Mouse (Mus musculus) small intestine, adult 2 months (tissue): ENCODE results near the gene Olfr279. TPM values are rescaled to one million over a fixed set of nuclear protein-coding genes. Genes with fewer than 3 reads are reported as not detected.

ENCODE experiments used
- H3K27ac ChIP-seq: fragments of 200-500 bp; 2 replicates; pipeline ENCODE4 v1.5.1; 2012; ENCODE audit warnings: low read depth, low read length, control low read depth, inconsistent platforms; ENCODE audit not compliant: insufficient read depth
- H3K27me3 ChIP-seq: fragments of 200-500 bp; 2 replicates; pipeline ENCODE4 v1.6.1; 2012; ENCODE audit warnings: mild to moderate bottlenecking, moderate library complexity, low read length, inconsistent platforms; ENCODE audit not compliant: control insufficient read depth, insufficient read depth
- H3K36me3 ChIP-seq: fragments of 200-500 bp; 2 replicates; pipeline ENCODE4 v1.6.1; 2012; ENCODE audit warnings: mild to moderate bottlenecking, low read length, control low read depth, inconsistent platforms; ENCODE audit not compliant: control insufficient read depth, insufficient read depth
- H3K4me1 ChIP-seq: fragments of 200-500 bp; 2 replicates; pipeline ENCODE4 v1.6.1; 2012; ENCODE audit warnings: low read length, inconsistent platforms, mixed read lengths; ENCODE audit not compliant: control insufficient read depth, insufficient read depth, insufficient read length
- H3K4me3 ChIP-seq: fragments of 200-500 bp; 2 replicates; pipeline ENCODE4 v1.5.1; 2012; ENCODE audit warnings: low read depth, mild to moderate bottlenecking, control low read depth, inconsistent platforms, low read length, moderate library complexity
- CTCF ChIP-seq: fragments of 200-500 bp; IDR thresholded peaks from 2 replicates; pipeline ENCODE4 v1.5.1; 2012; ENCODE audit warnings: low read depth, mild to moderate bottlenecking, control low read depth, inconsistent platforms, low read length, moderate library complexity, mixed read lengths; ENCODE audit not compliant: insufficient replicate concordance, insufficient read length; ENCODE audit errors: extremely low read depth
- POLR2A ChIP-seq: fragments of 200-500 bp; IDR thresholded peaks from 2 replicates; pipeline ENCODE4 v1.6.1; 2012; ENCODE audit warnings: low read depth, mild to moderate bottlenecking, control low read depth, inconsistent platforms, low read length, moderate library complexity
- WGBS: fragments of 180-500 bp; shearing (Covaris S2); methylation state at CpG from one replicate; pipeline ENCODE4 v1.1.7; 2018; 5-methylcytosine and 5-hydroxymethylcytosine counted together
- polyA plus RNA-seq: library from polyadenylated mRNA; depleted of rRNA; stranded (reverse); fragments of >200 nt; gene quantifications from 2 replicates; pipeline ENCODE4 v1.2.3, GENCODE M21; 2012

The Olfr279 gene
- polyA plus RNA-seq, 1 experiment = not detected

DNA sequence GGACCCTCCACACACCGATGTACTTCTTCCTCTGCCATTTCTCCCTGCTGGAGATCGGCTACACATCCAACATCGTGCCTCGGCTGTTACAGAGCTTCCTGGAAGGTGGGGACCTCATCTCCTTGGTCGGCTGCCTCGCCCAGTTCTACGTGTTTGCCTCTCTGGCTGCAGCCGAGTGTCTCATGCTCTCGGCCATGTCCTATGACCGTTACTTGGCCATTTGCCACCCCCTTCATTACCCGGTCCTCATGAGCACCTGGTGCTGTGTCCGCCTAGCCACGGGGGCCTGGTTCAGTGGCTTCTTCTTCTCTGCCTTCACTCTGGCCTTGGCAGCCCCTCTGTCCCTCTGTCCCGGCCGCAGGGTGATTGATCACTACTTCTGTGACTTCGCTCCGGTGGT is 5.4 kb downstream of the Olfr279 start:
- whole genome bisulfite sequencing = 49% methylated on average over 17 of the region's 17 CpGs
- H3K27ac ChIP-seq = no peak overlapping the region
- no peaks in the 10 kb centered on the region for H3K4me1 ChIP-seq
- no peaks in the 10 kb centered on the region for H3K36me3 ChIP-seq
- H3K27me3 ChIP-seq = no peaks in the 10 kb centered on the region; the same call in 1 of the 2 replicates
- H3K4me3 ChIP-seq = no peak overlapping the region
- TF ChIP-seq CTCF (no peak), POLR2A (no peak)

DNA sequence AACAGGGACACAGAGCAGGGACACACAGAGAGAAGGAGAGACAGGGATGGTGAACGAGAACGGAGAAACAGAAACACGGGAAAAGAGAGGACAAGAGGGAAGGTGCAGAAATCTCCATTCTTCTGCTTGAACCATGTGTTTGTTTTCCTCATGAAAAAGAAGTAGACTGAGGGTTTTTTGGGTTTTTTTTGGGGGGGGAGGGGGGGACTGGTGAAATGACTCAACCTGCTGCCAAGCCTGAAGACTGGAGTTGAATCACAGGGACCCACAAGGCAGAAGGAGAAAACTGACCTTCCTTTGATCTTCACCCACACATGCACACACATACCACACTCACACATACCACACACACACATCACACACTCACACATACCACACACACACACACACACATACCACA is 11.1 kb downstream of the Olfr279 start:
- no peaks in the 10 kb centered on the region for H3K36me3 ChIP-seq
- TF ChIP-seq CTCF (no peak), POLR2A (no peak)
- H3K4me1 ChIP-seq = no peaks in the 10 kb centered on the region
- H3K27ac ChIP-seq = no peak overlapping the region
- H3K4me3 ChIP-seq = no peak overlapping the region
- 0 out of 2 replicates have a peak, but pooled peaks cover 2% of the 10 kb centered on the region for H3K27me3 ChIP-seq
- WGBS = 76% methylated on average over 3 of the region's 3 CpGs

DNA sequence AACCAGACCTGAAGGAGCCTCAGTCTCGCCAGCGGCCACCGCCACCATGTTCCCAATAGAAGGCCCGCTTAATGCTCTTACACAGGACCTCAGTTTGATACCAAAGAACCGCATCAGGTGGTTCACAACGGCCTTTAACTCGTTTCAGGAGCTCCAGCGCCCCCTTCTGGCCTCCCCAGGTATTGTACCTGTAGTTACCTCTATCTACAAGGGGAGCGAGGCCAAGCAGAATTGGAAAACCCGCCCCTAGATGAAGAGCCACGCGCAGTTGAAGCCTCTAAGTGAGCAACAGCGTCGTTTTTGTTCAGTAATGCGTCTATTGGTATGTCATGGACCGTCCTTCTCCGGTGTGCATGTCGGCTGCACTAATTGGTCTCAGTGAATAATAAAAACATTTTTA is 12.3 kb downstream of the Olfr279 start:
- WGBS = 11% methylated on average over 18 of the region's 18 CpGs

DNA sequence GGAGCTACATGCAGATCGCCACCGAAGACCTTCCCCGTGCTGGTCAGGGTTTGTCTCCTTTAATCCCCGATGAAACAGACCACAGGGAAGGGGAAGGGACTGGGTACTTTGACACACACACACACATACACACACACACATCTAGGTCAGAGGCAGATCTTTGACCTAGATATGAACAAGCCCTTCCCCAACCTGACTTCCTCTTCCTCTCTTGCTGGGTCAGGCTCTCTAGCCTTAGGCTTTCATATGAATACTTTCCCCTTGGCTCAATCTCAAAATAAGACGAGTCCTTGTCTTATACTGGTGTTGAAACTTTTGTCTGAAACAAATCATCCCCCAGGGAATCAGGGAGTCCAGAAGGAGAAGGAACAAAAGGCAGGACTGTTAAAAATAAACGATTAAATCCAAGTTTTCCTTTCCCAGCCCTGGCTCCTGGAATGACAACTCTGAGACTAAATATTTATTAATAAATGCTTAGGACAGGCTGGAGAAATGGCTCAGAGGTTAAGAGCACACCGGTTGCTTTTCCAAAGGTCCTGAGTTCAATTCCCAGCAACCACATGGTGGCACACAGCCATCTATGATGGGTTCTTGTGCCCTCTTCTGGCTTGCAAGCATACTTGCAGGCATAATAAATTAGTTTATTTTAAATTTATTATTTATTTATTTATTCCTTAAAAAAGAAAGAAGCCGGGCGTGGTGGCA is 14.2 kb downstream of the Olfr279 start:
- WGBS = 65% methylated on average over 9 of the region's 9 CpGs
- H3K4me3 ChIP-seq = no peak overlapping the region
- no peaks in the 10 kb centered on the region for H3K4me1 ChIP-seq
- 0 out of 2 replicates have a peak, but pooled peaks cover 2% of the 10 kb centered on the region for H3K27me3 ChIP-seq
- no peak overlapping the region for H3K27ac ChIP-seq
- TF ChIP-seq POLR2A (no peak), CTCF (no peak)
- no peaks in the 10 kb centered on the region for H3K36me3 ChIP-seq

More for the DNA sequence above, 12.3 kb downstream of the Olfr279 start:
- no peak overlapping the region for H3K4me3 ChIP-seq
- H3K36me3 ChIP-seq = no peaks in the 10 kb centered on the region
- H3K4me1 ChIP-seq = no peaks in the 10 kb centered on the region
- no peak overlapping the region for H3K27ac ChIP-seq
- 0 out of 2 replicates have a peak, but pooled peaks cover 2% of the 10 kb centered on the region for H3K27me3 ChIP-seq
- TF ChIP-seq POLR2A (no peak), CTCF (peak; percentile 90; the same call in 1 of the 2 replicates)

DNA sequence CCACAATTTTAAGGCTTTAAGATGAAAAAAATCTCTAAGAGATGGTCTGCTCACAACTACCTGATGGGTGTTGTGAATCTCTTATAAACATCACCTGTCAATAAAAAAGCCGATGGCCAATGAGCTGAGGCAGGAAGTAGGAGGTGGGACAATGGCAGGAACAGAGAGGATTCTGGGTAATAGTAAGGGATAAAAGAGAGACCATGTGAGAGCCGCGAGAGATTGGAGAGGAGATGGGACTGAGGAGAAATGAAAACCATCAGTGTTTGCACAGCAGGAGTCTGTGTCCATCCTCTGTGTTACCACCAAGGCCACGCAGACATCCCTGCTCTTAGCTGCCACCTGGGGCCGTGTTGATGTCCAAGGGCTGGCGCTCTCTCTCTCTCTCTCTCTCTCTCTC is 15.1 kb downstream of the Olfr279 start:
- no peaks in the 10 kb centered on the region for H3K36me3 ChIP-seq
- no peaks in the 10 kb centered on the region for H3K4me1 ChIP-seq
- 0 out of 2 replicates have a peak, but pooled peaks cover 2% of the 10 kb centered on the region for H3K27me3 ChIP-seq
- WGBS = 78% methylated on average over 6 of the region's 6 CpGs
- TF ChIP-seq CTCF (no peak), POLR2A (no peak)
- no peak overlapping the region for H3K4me3 ChIP-seq
- no peak overlapping the region for H3K27ac ChIP-seq

DNA sequence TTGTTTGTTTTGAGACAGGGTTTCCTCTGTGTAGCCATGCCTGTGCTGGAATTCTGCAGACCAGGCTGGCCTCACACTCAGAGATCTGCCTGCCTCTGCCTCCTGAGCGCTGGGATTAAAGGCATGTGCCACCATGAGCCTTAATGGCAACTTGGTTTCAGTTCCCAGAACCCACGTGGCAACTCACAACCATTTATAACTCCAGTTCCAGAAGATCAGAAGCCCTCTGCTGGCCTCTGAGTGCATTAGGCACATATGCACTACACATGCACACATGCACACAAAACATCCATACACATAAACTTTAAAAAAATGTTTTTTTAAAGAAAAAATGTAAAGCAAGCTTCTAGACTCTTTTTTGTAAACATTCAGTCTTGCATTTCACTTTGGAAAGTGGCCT is 17.2 kb downstream of the Olfr279 start:
- Histone ChIP-seq H3K27ac (no peak overlapping the region), H3K4me1 (peaks cover 3% of the 10 kb centered on the region; the same call in 1 of the 2 replicates), H3K36me3 (no peaks in the 10 kb centered on the region), H3K27me3 (no peaks in the 10 kb centered on the region), H3K4me3 (no peak overlapping the region)
- TF ChIP-seq CTCF = no peak
- no peak for TF ChIP-seq POLR2A
- WGBS = 39% methylated on average over 2 of the region's 2 CpGs
